8 mouse cellular contexts compared by ENCODE assay signal in genomic region chr8:122522796-122523651, GRCm38 (mm10). TPM values are rescaled to one million over a fixed set of nuclear protein-coding genes. Genes with fewer than 3 reads are reported as not detected.
A peak's percentile ranks its signal among the peaks of the same experiment; 100 is the strongest.
DNase-seq lines count a peak whose midpoint lies in the region; ATAC-seq lines count a peak whose summit lies in the region.

No protein-coding gene starts in this region.

- peak; percentile 72 for DNase-seq in adrenal gland, adult 2 months
- DNase-seq in adrenal gland, postnatal 4 days (ENCODE audit: low spot score in 2 of 2) = no peak
- DNase-seq in embryo, embryonic 11 days = peak; percentile 40
- DNase-seq in kidney, postnatal 10 days = peak; percentile 85
- DNase-seq in lung, postnatal 25 days (ENCODE audit: low spot score) = peak; percentile 87
- peak; percentile 60 to 70 for DNase-seq in urinary bladder, postnatal 36 days (ENCODE audit: low spot score in 2 of 2)
- no peak for DNase-seq in frontal cortex, postnatal 25 days (ENCODE audit: low spot score in 2 of 2)

- WGBS in heart, embryonic 15.5 days = 33% methylated on average over 14 of the region's 14 CpGs

- H3K27ac ChIP-seq in heart, embryonic 15.5 days = peak overlapping the region; percentile 86

- H3K4me3 ChIP-seq in heart, embryonic 15.5 days = peak overlapping the region; percentile 11

- peak overlapping the region; percentile 47 for H3K9ac ChIP-seq in heart, embryonic 15.5 days

- no peaks in the 10 kb centered on the region for H3K36me3 ChIP-seq in heart, embryonic 15.5 days

- peak overlapping the region; percentile 50 for H3K4me2 ChIP-seq in heart, embryonic 15.5 days

- H3K4me1 ChIP-seq in heart, embryonic 15.5 days (replicated peaks) = peaks cover 83% of the 10 kb centered on the region

- 0 out of 2 replicates have a peak, but pooled peaks have one; percentile 7 for ATAC-seq in heart, embryonic 15.5 days (replicated peaks; ENCODE audit: insufficient number of reproducible peaks, insufficient read depth, low FRiP score, low read depth)

- H3K27me3 ChIP-seq in heart, embryonic 15.5 days = no peaks in the 10 kb centered on the region

- H3K9me3 ChIP-seq in heart, embryonic 15.5 days (replicated peaks) = no peaks in the 10 kb centered on the region

RNA-seq across cellular contexts. Expression of gene Piezo1, which starts 28.1 kb away (rescaled TPM):
- total RNA-seq in adrenal gland, adult 2 months (2021) = 10 to 100 TPM; 15.1 to 26.4 TPM
- 47.5 and 64.7 TPM in 2 replicates for polyA plus RNA-seq in adrenal gland, adult 2 months (2012; rRNA removed)
- 10 to 100 TPM; 49.0 to 52.1 TPM for total RNA-seq in adrenal gland, postnatal 4 days (2021)
- polyA plus RNA-seq in heart, embryonic 15.5 days (2015; fragmentation: Nextera tagmentation; extraction: Ambion mirVana) = 11.5 and 13.9 TPM in 2 replicates

RNA-seq across cellular contexts. Expression of gene Cdt1, which starts 44.8 kb away (rescaled TPM):
- 1 to 10 TPM; 5.0 to 7.0 TPM for total RNA-seq in adrenal gland, adult 2 months (2021)
- polyA plus RNA-seq in adrenal gland, adult 2 months (2012; rRNA removed) = 19.9 and 22.4 TPM in 2 replicates
- 10 to 100 TPM; 33.2 to 36.6 TPM for total RNA-seq in adrenal gland, postnatal 4 days (2021)
- polyA plus RNA-seq in heart, embryonic 15.5 days (2015; fragmentation: Nextera tagmentation; extraction: Ambion mirVana) = 24.5 and 28.4 TPM in 2 replicates

RNA-seq across cellular contexts. Expression of gene Ctu2, which starts 47.1 kb away (rescaled TPM):
- total RNA-seq in adrenal gland, adult 2 months (2021) = 10 to 100 TPM; 15.5 to 18.1 TPM
- polyA plus RNA-seq in adrenal gland, adult 2 months (2012; rRNA removed) = 40.6 and 46.7 TPM in 2 replicates
- total RNA-seq in adrenal gland, postnatal 4 days (2021) = 10 to 100 TPM; 27.7 to 37.0 TPM
- 23.0 and 25.6 TPM in 2 replicates for polyA plus RNA-seq in heart, embryonic 15.5 days (2015; fragmentation: Nextera tagmentation; extraction: Ambion mirVana)

RNA-seq across cellular contexts. Expression of gene Rnf166, which starts 47.2 kb away (rescaled TPM):
- 10 to 100 TPM; 42.8 to 83.8 TPM for total RNA-seq in adrenal gland, adult 2 months (2021)
- 132 and 157 TPM in 2 replicates for polyA plus RNA-seq in adrenal gland, adult 2 months (2012; rRNA removed)
- total RNA-seq in adrenal gland, postnatal 4 days (2021) = 10 to 100 TPM; 47.5 to 53.7 TPM
- polyA plus RNA-seq in heart, embryonic 15.5 days (2015; fragmentation: Nextera tagmentation; extraction: Ambion mirVana) = 37.0 and 44.4 TPM in 2 replicates

RNA-seq across cellular contexts. Expression of gene Aprt, which starts 53.7 kb away (rescaled TPM):
- total RNA-seq in adrenal gland, adult 2 months (2021) = 100 to 1,000 TPM in 1 of 2 experiments, 10 to 100 TPM in 1; 56.2 to 106 TPM
- 161 and 176 TPM in 2 replicates for polyA plus RNA-seq in adrenal gland, adult 2 months (2012; rRNA removed)
- 10 to 100 TPM; 93.4 to 98.6 TPM for total RNA-seq in adrenal gland, postnatal 4 days (2021)
- 163 and 208 TPM in 2 replicates for polyA plus RNA-seq in heart, embryonic 15.5 days (2015; fragmentation: Nextera tagmentation; extraction: Ambion mirVana)

Comparison
In these comparisons a context has a peak if more than half of its experiments do, and no peak if none do; other contexts are left out.
1. DNase-seq: peak in adrenal gland, adult 2 months (single experiment), embryo, embryonic 11 days (single experiment), kidney, postnatal 10 days (single experiment), lung, postnatal 25 days (single experiment) and urinary bladder, postnatal 36 days (2 of 2); none in adrenal gland, postnatal 4 days (0 of 2) and frontal cortex, postnatal 25 days (0 of 2).
2. RNA of gene Cdt1, which starts 44.8 kb away (total RNA-seq): 33.2 to 36.6 TPM in adrenal gland, postnatal 4 days; 5.0 to 7.0 TPM in adrenal gland, adult 2 months; every median in the first group is over 4 times any median in the second.